Comparison of ENCODE assay signal across 8 mouse cellular contexts in the genomic region with DNA sequence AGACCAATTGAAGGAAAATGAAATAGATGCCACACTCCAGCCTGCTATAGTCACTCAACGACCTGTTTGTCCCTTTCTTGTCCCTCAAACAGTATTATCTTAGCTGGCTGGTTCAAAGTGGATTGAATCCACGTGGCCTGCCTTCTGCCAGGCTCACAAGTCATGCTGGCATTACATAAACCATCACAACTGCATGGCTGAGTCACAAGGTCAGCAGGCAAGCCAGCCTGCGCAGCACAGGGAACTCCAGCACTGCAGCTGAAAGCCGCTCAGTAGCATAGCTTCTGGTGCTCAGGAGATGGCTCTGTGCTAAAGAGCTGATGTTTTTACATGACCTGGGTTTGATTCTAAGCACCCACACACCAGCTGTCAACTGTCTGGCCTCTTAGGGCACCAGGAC.
A peak's percentile ranks its signal among the peaks of the same experiment; 100 is the strongest.
DNase-seq lines count a peak whose midpoint lies in the region; ATAC-seq and TF ChIP-seq lines count a peak whose summit lies in the region.

No protein-coding gene starts in this region.

- no peak for TF ChIP-seq CTCF in lung, adult 2 months (IDR thresholded peaks at IDR 0.05; ENCODE audit: insufficient read depth, low read length)

- peaks cover 2% of the 10 kb centered on the region; the same call in 1 of the 2 replicates for H3K4me1 ChIP-seq in lung, adult 2 months (ENCODE audit: control insufficient read depth, insufficient read depth, low read length)

- no peak for TF ChIP-seq POLR2A in lung, adult 2 months (IDR thresholded peaks at IDR 0.05; ENCODE audit: borderline replicate concordance, extremely low read depth, low read depth, low read length)

- peak; percentile 25 for DNase-seq in lung, adult 2 months
- no peak for DNase-seq in lung, postnatal 14 days
- DNase-seq in adrenal gland, postnatal 36 days = peak; percentile 87 to 88
- DNase-seq in gastrocnemius, postnatal 25 days = peak; percentile 79
- DNase-seq in left cerebral cortex, adult 9 months (ENCODE audit: low spot score in 2 of 2) = peak; percentile 55 to 65
- DNase-seq in B cell, adult 2 months = no peak

- no peak for ATAC-seq in inflammation-experienced regulatory T-cells, adult 6 months
- ATAC-seq in megakaryocyte-erythroid progenitor cell, adult 5-6 weeks (replicated peaks; ENCODE audit: low FRiP score, low TSS enrichment, poor library complexity, severe bottlenecking) = no peak

- H3K4me3 ChIP-seq in lung, adult 2 months (replicated peaks; ENCODE audit: extremely low read depth, low read depth, low read length) = no peak overlapping the region

- 34% methylated on average over 4 of the region's 4 CpGs for whole genome bisulfite sequencing in lung, adult 2 months

Comparison
In these comparisons a context has a peak if more than half of its experiments do, and no peak if none do; other contexts are left out.
1. DNase-seq: peak in lung, adult 2 months (single experiment), adrenal gland, postnatal 36 days (2 of 2), gastrocnemius, postnatal 25 days (single experiment) and left cerebral cortex, adult 9 months (2 of 2); none in lung, postnatal 14 days (single experiment) and B cell, adult 2 months (0 of 2).